Mouse (Mus musculus) G1E (cell line): Measurements from ENCODE around the gene Zbtb18. TPM values are rescaled to one million over a fixed set of nuclear protein-coding genes. Genes with fewer than 3 reads are reported as not detected.

ENCODE experiments used
- ATAC-seq: 2 replicates; pipeline ENCODE4 v1.8.0; 2016; ENCODE audit warnings: mild to moderate bottlenecking; ENCODE audit not compliant: insufficient number of reproducible peaks, poor library complexity, low FRiP score, severe bottlenecking; ENCODE audit errors: extremely low read depth
- DNase-seq: peaks from one replicate; pipeline ENCODE4 v3.0.0; 2012; ENCODE audit warnings: low spot score
- H3K27me3 ChIP-seq: 2 replicates; pipeline ENCODE4 v1.6.1; 2012; ENCODE audit warnings: mild to moderate bottlenecking, low read length, inconsistent platforms; ENCODE audit not compliant: insufficient read depth
- H3K36me3 ChIP-seq: replicated peaks from 2 replicates; pipeline ENCODE3; 2012; ENCODE audit warnings: mild to moderate bottlenecking, inconsistent platforms
- H3K4me1 ChIP-seq: 2 replicates; pipeline ENCODE4 v1.6.1; 2012; ENCODE audit warnings: low read depth, low read length, inconsistent platforms, mixed read lengths; ENCODE audit not compliant: insufficient read depth
- H3K4me3 ChIP-seq: 2 replicates; pipeline ENCODE4 v1.5.1; 2012; ENCODE audit warnings: low read depth, mild to moderate bottlenecking, inconsistent platforms, low read length, moderate library complexity, mixed read lengths
- H3K9me3 ChIP-seq: replicated peaks from 2 replicates; pipeline ENCODE4 v1.6.1; 2012; ENCODE audit warnings: inconsistent platforms
- CTCF ChIP-seq: IDR thresholded peaks from 2 replicates; pipeline ENCODE4 v1.5.1; 2012; ENCODE audit warnings: low read depth, low read length, inconsistent platforms, mixed read lengths
- GATA1 ChIP-seq: IDR thresholded peaks from 2 replicates; pipeline ENCODE4 v1.6.1; 2012; ENCODE audit warnings: borderline replicate concordance, low read length, inconsistent platforms, mixed read lengths
- GATA2 ChIP-seq: IDR thresholded peaks from 2 replicates; pipeline ENCODE4 v1.6.1; 2012; ENCODE audit warnings: low read depth, low read length, inconsistent platforms, borderline replicate concordance
- POLR2AphosphoS5 ChIP-seq: IDR thresholded peaks from 2 replicates; pipeline ENCODE4 v1.6.1; 2012; ENCODE audit warnings: low read depth, low read length, inconsistent platforms; ENCODE audit not compliant: insufficient replicate concordance
- TAL1 ChIP-seq: conservative IDR thresholded peaks from 2 replicates; pipeline ENCODE4 v1.6.1; 2012; ENCODE audit warnings: low read depth, low read length, inconsistent platforms, mixed read lengths
- polyA plus RNA-seq: library from polyadenylated mRNA; stranded (reverse); fragments of >175 nt; gene quantifications from 2 replicates; pipeline ENCODE4 v1.2.3, GENCODE M21; 2012
- total RNA-seq, 2 experiments: library from RNA; stranded (forward) in 1 of 2; stranded (reverse) in 1 of 2; fragments of 200-1000 nt in 1 of 2; fragments of >200 nt in 1 of 2; fragmentation: Nextera tagmentation in 1 of 2; gene quantifications; 2 replicates each; pipeline ENCODE4 v1.2.3; 2014 to 2017

Gene Zbtb18
- total RNA-seq (2014; fragmentation: Nextera tagmentation) (40.3 and 42.7 TPM in 2 replicates), total RNA-seq (2017) (12.8 and 16.1 TPM in 2 replicates), polyA plus RNA-seq (6.6 and 13.0 TPM in 2 replicates)

- peak within 1 kb of the TSS; percentile 86 for H3K4me3 ChIP-seq
- no peaks in the 10 kb centered on the region for H3K9me3 ChIP-seq
- no peak for TF ChIP-seq GATA2
- no peak for TF ChIP-seq GATA1
- no peak for TF ChIP-seq TAL1
- no peak for TF ChIP-seq POLR2AphosphoS5
- TF ChIP-seq CTCF = no peak
- peaks cover 9% of the 10 kb centered on the region for H3K36me3 ChIP-seq
- no peak for ATAC-seq
- no peaks in the 10 kb centered on the region; the same call in 1 of the 2 replicates for H3K27me3 ChIP-seq
- DNase-seq = no peak
- H3K4me1 ChIP-seq = peaks cover 28% of the 10 kb centered on the region
Observed at GRCm38 (mm10) chr1:177442196-177442808, at the start of gene Zbtb18. TSS of gene Zbtb18 (plus strand) at chr1:177442351.

GRCm38 (mm10) chr1:177397455-177397854 is 44.7 kb upstream of the Zbtb18 start:
- H3K36me3 ChIP-seq = no peaks in the 10 kb centered on the region
- H3K4me1 ChIP-seq = no peaks in the 10 kb centered on the region
- no peak for ATAC-seq
- no peak overlapping the region for H3K4me3 ChIP-seq
- DNase-seq = no peak
- H3K9me3 ChIP-seq = no peaks in the 10 kb centered on the region
- no peaks in the 10 kb centered on the region for H3K27me3 ChIP-seq
- TF ChIP-seq GATA1 (no peak), TAL1 (no peak), CTCF (no peak), POLR2AphosphoS5 (no peak), GATA2 (no peak)

GRCm38 (mm10) chr1:177405170-177405569 is 37.0 kb upstream of the Zbtb18 start:
- ATAC-seq (no peak), DNase-seq (no peak)
- no peak overlapping the region for H3K4me3 ChIP-seq
- TF ChIP-seq CTCF = no peak
- TF ChIP-seq TAL1 = no peak
- no peak for TF ChIP-seq GATA2
- no peak for TF ChIP-seq GATA1
- TF ChIP-seq POLR2AphosphoS5 = no peak
- H3K4me1 ChIP-seq = no peaks in the 10 kb centered on the region
- no peaks in the 10 kb centered on the region for H3K36me3 ChIP-seq
- no peaks in the 10 kb centered on the region for H3K27me3 ChIP-seq
- no peaks in the 10 kb centered on the region for H3K9me3 ChIP-seq

GRCm38 (mm10) chr1:177408690-177409089 is 33.5 kb upstream of the Zbtb18 start:
- no peak for DNase-seq
- H3K4me3 ChIP-seq = no peak overlapping the region
- H3K36me3 ChIP-seq = no peaks in the 10 kb centered on the region
- no peaks in the 10 kb centered on the region for H3K9me3 ChIP-seq
- ATAC-seq = no peak; the same call in 1 of the 2 replicates
- no peaks in the 10 kb centered on the region; the same call in 1 of the 2 replicates for H3K27me3 ChIP-seq
- no peak for TF ChIP-seq GATA1
- TF ChIP-seq POLR2AphosphoS5 = no peak
- TF ChIP-seq GATA2 = no peak
- no peak for TF ChIP-seq CTCF
- TF ChIP-seq TAL1 = no peak
- H3K4me1 ChIP-seq = no peaks in the 10 kb centered on the region

- DNase-seq (no peak), ATAC-seq (no peak)
- Histone ChIP-seq H3K27me3 (no peaks in the 10 kb centered on the region; the same call in 1 of the 2 replicates), H3K36me3 (no peaks in the 10 kb centered on the region), H3K4me3 (no peak overlapping the region), H3K4me1 (no peaks in the 10 kb centered on the region), H3K9me3 (no peaks in the 10 kb centered on the region)
- TF ChIP-seq TAL1 (no peak), POLR2AphosphoS5 (no peak), GATA2 (no peak), CTCF (no peak), GATA1 (no peak)
Observed at GRCm38 (mm10) chr1:177410769-177411348, 31.3 kb upstream of the Zbtb18 start.
